Mouse (Mus musculus): Measurements from ENCODE around the gene Gm1123. TPM values are rescaled to one million over a fixed set of nuclear protein-coding genes. Genes with fewer than 3 reads are reported as not detected.

Gene Gm1123
- polyA plus RNA-seq, 1 experiment from 2014 or later = 0.18 TPM

DNA sequence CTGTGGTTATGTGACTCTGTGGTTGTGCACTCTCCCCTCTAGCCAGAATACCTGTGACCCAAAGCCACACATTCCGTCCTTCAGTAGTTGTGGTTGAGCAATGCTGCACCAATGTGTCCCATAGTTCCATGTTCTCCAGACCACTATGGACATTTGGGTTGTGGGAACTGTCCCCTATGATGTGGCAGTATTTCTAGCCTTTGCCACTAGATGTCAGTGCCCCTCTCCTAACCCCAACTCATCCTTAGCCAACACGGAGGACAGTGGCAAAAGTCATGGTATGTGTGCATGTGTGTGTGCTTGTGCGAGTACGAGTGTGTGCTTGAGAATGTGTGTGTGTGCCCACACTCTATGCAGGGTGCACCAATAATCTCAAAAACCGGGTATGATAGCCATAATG, 59.0 kb downstream of the Gm1123 start:
- 41% methylated on average over 5 of the region's 5 CpGs for WGBS
- Histone ChIP-seq H3K27me3 (ENCODE audit: control insufficient read depth, insufficient read depth, low read length) (peaks cover 62% of the 10 kb centered on the region), H3K4me2 (ENCODE audit: low read length) (no peak overlapping the region), H3K9ac (ENCODE audit: low read length) (no peak overlapping the region), H3K36me3 (ENCODE audit: control insufficient read depth, insufficient read depth, low read length) (no peaks in the 10 kb centered on the region), H3K4me3 (ENCODE audit: control insufficient read depth in 1 of 2, insufficient read depth in 1 of 2, low read depth in 1 of 2, low read length in 2 of 2) (no peak overlapping the region), H3K4me1 (ENCODE audit: control insufficient read depth in 2 of 2, insufficient read depth in 2 of 2, low read length in 2 of 2) (peaks cover 7 to 8% of the 10 kb centered on the region in 2 experiments; a peak in 3 of 4 replicates), H3K27ac (replicated peaks in 1 of 2; ENCODE audit: control insufficient read depth in 1 of 2, insufficient read depth in 1 of 2, low read depth in 2 of 2, low read length in 2 of 2) (no peak overlapping the region), H3K9me3 (ENCODE audit: control insufficient read depth, low read length) (no peaks in the 10 kb centered on the region)
- no peak for ATAC-seq (ENCODE audit: insufficient number of reproducible peaks, insufficient read depth, low FRiP score, low read depth)

DNA sequence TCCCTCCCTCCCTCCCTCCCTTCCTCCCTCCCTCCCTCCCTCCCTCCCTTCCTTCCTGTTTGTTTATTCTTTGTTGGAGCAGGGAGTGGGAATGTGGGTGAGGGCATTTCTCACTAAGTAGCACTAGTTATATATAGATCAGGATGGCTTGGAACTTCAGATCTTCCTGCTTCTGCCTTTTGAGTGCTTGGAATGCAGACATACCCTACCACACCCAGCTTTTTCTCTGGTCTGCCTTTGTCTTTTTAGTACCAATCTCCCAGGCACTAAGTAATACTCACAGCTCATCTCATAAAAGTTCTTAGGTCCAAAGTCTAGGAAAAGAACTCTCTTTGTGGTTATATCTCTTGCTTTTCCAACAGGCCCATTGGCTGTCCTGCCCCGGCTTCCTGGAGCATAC, 59.4 kb downstream of the Gm1123 start:
- no peak for ATAC-seq (ENCODE audit: insufficient number of reproducible peaks, insufficient read depth, low FRiP score, low read depth)
- Histone ChIP-seq H3K27ac (replicated peaks in 1 of 2; ENCODE audit: control insufficient read depth in 1 of 2, insufficient read depth in 1 of 2, low read depth in 2 of 2, low read length in 2 of 2) (no peak overlapping the region), H3K9ac (ENCODE audit: low read length) (no peak overlapping the region), H3K4me1 (ENCODE audit: control insufficient read depth in 2 of 2, insufficient read depth in 2 of 2, low read length in 2 of 2) (peaks cover 7 to 8% of the 10 kb centered on the region in 2 experiments; a peak in 3 of 4 replicates), H3K36me3 (ENCODE audit: control insufficient read depth, insufficient read depth, low read length) (no peaks in the 10 kb centered on the region), H3K4me3 (ENCODE audit: control insufficient read depth in 1 of 2, insufficient read depth in 1 of 2, low read depth in 1 of 2, low read length in 2 of 2) (no peak overlapping the region), H3K9me3 (ENCODE audit: control insufficient read depth, low read length) (no peaks in the 10 kb centered on the region), H3K4me2 (ENCODE audit: low read length) (no peak overlapping the region), H3K27me3 (ENCODE audit: control insufficient read depth, insufficient read depth, low read length) (peaks cover 67% of the 10 kb centered on the region)
- 85% methylated on average over 1 of the region's 1 CpGs for WGBS

DNA sequence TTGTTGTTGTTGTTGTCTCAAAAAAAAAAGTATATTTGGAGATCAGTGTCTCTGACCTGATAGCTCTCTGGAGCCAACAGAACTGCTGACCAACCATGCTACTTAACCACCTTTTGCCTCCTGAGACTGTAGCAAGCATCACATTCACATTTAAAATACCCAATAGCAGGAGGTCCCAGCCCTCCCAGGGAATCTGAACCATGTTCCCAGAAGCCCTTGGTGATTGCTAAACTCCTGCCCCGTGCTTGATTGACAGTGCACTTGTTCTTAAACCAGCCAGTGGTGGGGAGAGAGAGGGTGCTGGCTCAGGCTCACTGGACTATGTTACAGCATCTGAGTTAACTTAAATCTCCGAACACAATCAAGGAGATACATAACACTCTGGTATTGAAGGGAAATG, 60.6 kb downstream of the Gm1123 start:
- H3K36me3 ChIP-seq (ENCODE audit: control insufficient read depth, insufficient read depth, low read length) = no peaks in the 10 kb centered on the region
- H3K9me3 ChIP-seq (ENCODE audit: control insufficient read depth, low read length) = peaks cover 4% of the 10 kb centered on the region; the same call in 1 of the 2 replicates
- H3K9ac ChIP-seq (ENCODE audit: low read length) = no peak overlapping the region
- no peak overlapping the region for H3K4me2 ChIP-seq (ENCODE audit: low read length)
- 38% methylated on average over 2 of the region's 2 CpGs for WGBS
- peaks cover 78% of the 10 kb centered on the region for H3K27me3 ChIP-seq (ENCODE audit: control insufficient read depth, insufficient read depth, low read length)
- no peak overlapping the region for H3K27ac ChIP-seq (replicated peaks in 1 of 2; ENCODE audit: control insufficient read depth in 1 of 2, insufficient read depth in 1 of 2, low read depth in 2 of 2, low read length in 2 of 2)
- ATAC-seq (ENCODE audit: insufficient number of reproducible peaks, insufficient read depth, low FRiP score, low read depth) = no peak
- H3K4me1 ChIP-seq (ENCODE audit: control insufficient read depth in 2 of 2, insufficient read depth in 2 of 2, low read length in 2 of 2) = peaks cover 7 to 8% of the 10 kb centered on the region in 2 experiments; a peak in 3 of 4 replicates
- H3K4me3 ChIP-seq (ENCODE audit: control insufficient read depth in 1 of 2, insufficient read depth in 1 of 2, low read depth in 1 of 2, low read length in 2 of 2) = no peak overlapping the region

DNA sequence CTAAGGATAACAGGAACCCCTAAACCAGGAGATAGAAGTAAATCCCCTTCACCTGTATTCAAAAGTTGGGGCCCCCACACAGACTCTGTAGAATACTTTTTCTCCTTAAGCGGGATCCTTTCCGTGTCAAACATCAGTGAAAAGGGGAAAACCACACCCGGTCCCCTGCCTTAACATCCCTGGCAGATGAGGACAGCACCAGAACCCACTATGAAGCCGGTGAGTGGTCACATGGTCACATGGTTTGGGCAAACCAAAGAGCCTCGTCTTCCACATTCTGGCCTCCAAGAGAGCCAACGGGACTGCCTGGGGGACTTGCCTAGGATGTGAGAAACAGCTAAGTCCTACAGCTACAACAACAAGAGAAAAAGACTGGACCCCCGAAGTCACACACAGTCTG, 62.0 kb downstream of the Gm1123 start:
- H3K4me1 ChIP-seq (ENCODE audit: control insufficient read depth in 2 of 2, insufficient read depth in 2 of 2, low read length in 2 of 2) = peaks cover 4 to 8% of the 10 kb centered on the region in 2 experiments; a peak in 2 of 4 replicates
- peak overlapping the region; percentile 51; the same call in 1 of the 2 replicates for H3K9ac ChIP-seq (ENCODE audit: low read length)
- H3K27ac ChIP-seq (replicated peaks in 1 of 2; ENCODE audit: control insufficient read depth in 1 of 2, insufficient read depth in 1 of 2, low read depth in 2 of 2, low read length in 2 of 2) = no peak overlapping the region
- H3K36me3 ChIP-seq (ENCODE audit: control insufficient read depth, insufficient read depth, low read length) = no peaks in the 10 kb centered on the region
- WGBS = 8% methylated on average over 7 of the region's 7 CpGs
- H3K9me3 ChIP-seq (ENCODE audit: control insufficient read depth, low read length) = peaks cover 4% of the 10 kb centered on the region; the same call in 1 of the 2 replicates
- peak overlapping the region; percentile 43 to 44; a peak in 3 of 4 replicates for H3K4me3 ChIP-seq (ENCODE audit: control insufficient read depth in 1 of 2, insufficient read depth in 1 of 2, low read depth in 1 of 2, low read length in 2 of 2)
- peaks cover 84% of the 10 kb centered on the region for H3K27me3 ChIP-seq (ENCODE audit: control insufficient read depth, insufficient read depth, low read length)
- peak overlapping the region; percentile 82 for H3K4me2 ChIP-seq (ENCODE audit: low read length)
- ATAC-seq (ENCODE audit: insufficient number of reproducible peaks, insufficient read depth, low FRiP score, low read depth) = no peak

DNA sequence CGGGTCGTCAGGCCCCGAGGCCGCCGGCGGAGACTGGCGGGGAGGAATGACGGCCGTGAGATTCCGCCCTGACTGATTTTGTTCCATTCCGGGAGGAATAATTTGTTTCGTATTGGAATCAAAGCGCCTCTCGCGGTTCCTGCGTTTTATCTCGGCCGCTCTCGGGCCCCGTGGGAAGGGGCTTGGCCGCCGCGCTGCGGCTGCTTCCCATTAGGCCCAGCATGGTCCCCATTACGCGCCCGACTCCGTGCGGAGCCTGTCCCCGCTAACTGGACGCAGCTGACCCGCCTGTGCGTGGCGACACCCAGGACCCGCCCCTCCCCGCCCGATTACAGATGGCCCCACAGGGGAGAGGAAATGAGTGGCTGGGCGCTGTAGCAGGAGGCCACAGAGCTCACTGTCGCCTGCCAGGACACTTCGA, 62.4 kb downstream of the Gm1123 start:
- peak overlapping the region; percentile 82 for H3K4me2 ChIP-seq (ENCODE audit: low read length)
- ATAC-seq (ENCODE audit: insufficient number of reproducible peaks, insufficient read depth, low FRiP score, low read depth) = no peak
- peak overlapping the region; percentile 43 to 44 for H3K4me3 ChIP-seq (ENCODE audit: control insufficient read depth in 1 of 2, insufficient read depth in 1 of 2, low read depth in 1 of 2, low read length in 2 of 2)
- H3K36me3 ChIP-seq (ENCODE audit: control insufficient read depth, insufficient read depth, low read length) = no peaks in the 10 kb centered on the region
- WGBS = under 1% methylated on average over 40 of the region's 40 CpGs
- H3K4me1 ChIP-seq (ENCODE audit: control insufficient read depth in 2 of 2, insufficient read depth in 2 of 2, low read length in 2 of 2) = peaks cover 4 to 8% of the 10 kb centered on the region in 2 experiments; a peak in 2 of 4 replicates
- H3K27ac ChIP-seq (replicated peaks in 1 of 2; ENCODE audit: control insufficient read depth in 1 of 2, insufficient read depth in 1 of 2, low read depth in 2 of 2, low read length in 2 of 2) = no peak overlapping the region
- H3K9me3 ChIP-seq (ENCODE audit: control insufficient read depth, low read length) = peaks cover 4% of the 10 kb centered on the region; the same call in 1 of the 2 replicates
- peaks cover 85% of the 10 kb centered on the region for H3K27me3 ChIP-seq (ENCODE audit: control insufficient read depth, insufficient read depth, low read length)
- H3K9ac ChIP-seq (ENCODE audit: low read length) = peak overlapping the region; percentile 51

DNA sequence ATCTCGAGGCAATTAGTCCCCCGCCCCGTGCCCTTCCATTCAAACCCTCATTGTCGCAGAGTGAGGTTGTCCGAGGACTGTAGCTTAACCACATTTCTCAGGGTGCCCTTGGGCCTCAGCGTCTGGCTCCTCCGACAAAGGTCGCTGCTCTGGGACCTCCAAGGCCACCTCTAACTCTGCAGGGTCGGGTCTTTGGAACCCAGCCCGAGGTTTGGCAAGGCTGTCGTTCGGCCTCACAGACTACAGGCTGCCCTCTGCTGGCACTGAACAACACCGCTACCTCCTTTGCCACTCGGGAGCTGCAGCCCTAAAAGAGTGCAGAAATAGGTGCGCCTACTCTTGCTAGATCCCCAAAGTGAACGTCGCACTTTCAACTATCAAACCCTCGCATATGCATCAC, 70.4 kb downstream of the Gm1123 start:
- Histone ChIP-seq H3K4me1 (ENCODE audit: control insufficient read depth in 2 of 2, insufficient read depth in 2 of 2, low read length in 2 of 2) (peaks cover 0 to 2% of the 10 kb centered on the region in 2 experiments; a peak in 1 of 4 replicates), H3K9me3 (ENCODE audit: control insufficient read depth, low read length) (no peaks in the 10 kb centered on the region), H3K27me3 (ENCODE audit: control insufficient read depth, insufficient read depth, low read length) (peaks cover 85% of the 10 kb centered on the region), H3K4me3 (ENCODE audit: control insufficient read depth in 1 of 2, insufficient read depth in 1 of 2, low read depth in 1 of 2, low read length in 2 of 2) (peak overlapping the region in 1 of 2 experiments; percentile 14; a peak in 1 of 4 replicates), H3K9ac (ENCODE audit: low read length) (no peak overlapping the region), H3K4me2 (ENCODE audit: low read length) (no peak overlapping the region), H3K27ac (replicated peaks in 1 of 2; ENCODE audit: control insufficient read depth in 1 of 2, insufficient read depth in 1 of 2, low read depth in 2 of 2, low read length in 2 of 2) (no peak overlapping the region), H3K36me3 (ENCODE audit: control insufficient read depth, insufficient read depth, low read length) (no peaks in the 10 kb centered on the region)
- no peak for ATAC-seq (ENCODE audit: insufficient number of reproducible peaks, insufficient read depth, low FRiP score, low read depth)
- WGBS = under 1% methylated on average over 18 of the region's 18 CpGs

DNA sequence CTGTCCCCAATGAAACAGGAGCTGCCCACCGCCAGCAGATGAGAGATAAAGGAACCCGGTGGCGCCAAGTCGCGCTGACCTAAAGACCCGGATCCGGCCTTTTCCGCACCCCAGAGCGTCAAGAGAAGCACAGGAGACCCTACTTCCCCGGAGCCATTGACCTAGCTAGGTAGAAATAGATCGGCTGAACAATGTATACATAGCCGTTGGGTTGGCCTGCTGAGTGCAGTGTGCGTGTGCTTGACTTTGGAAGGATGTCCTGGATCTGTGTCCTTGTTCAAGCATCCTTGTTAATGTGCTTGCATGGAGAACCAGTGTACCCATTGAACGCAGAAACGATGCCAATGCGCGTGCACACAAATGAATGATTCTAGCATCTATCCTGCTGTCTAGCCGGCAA, 71.9 kb downstream of the Gm1123 start:
- Histone ChIP-seq H3K36me3 (ENCODE audit: control insufficient read depth, insufficient read depth, low read length) (no peaks in the 10 kb centered on the region), H3K4me3 (ENCODE audit: control insufficient read depth in 1 of 2, insufficient read depth in 1 of 2, low read depth in 1 of 2, low read length in 2 of 2) (no peak overlapping the region), H3K9me3 (ENCODE audit: control insufficient read depth, low read length) (no peaks in the 10 kb centered on the region), H3K27me3 (ENCODE audit: control insufficient read depth, insufficient read depth, low read length) (peaks cover 88% of the 10 kb centered on the region), H3K9ac (ENCODE audit: low read length) (no peak overlapping the region), H3K4me2 (ENCODE audit: low read length) (no peak overlapping the region), H3K4me1 (ENCODE audit: control insufficient read depth in 2 of 2, insufficient read depth in 2 of 2, low read length in 2 of 2) (peaks cover 0 to 2% of the 10 kb centered on the region in 2 experiments; a peak in 1 of 4 replicates), H3K27ac (replicated peaks in 1 of 2; ENCODE audit: control insufficient read depth in 1 of 2, insufficient read depth in 1 of 2, low read depth in 2 of 2, low read length in 2 of 2) (no peak overlapping the region)
- ATAC-seq (ENCODE audit: insufficient number of reproducible peaks, insufficient read depth, low FRiP score, low read depth) = no peak
- 8% methylated on average over 18 of the region's 18 CpGs for WGBS

All from heart, embryonic 14.5 days (tissue).